Mouse (Mus musculus): Measurements from ENCODE around the gene Mical2. TPM values are rescaled to one million over a fixed set of nuclear protein-coding genes. Genes with fewer than 3 reads are reported as not detected.

Gene Mical2
- polyA plus RNA-seq, 1 experiment from 2014 or later, result 4.0 TPM

DNA sequence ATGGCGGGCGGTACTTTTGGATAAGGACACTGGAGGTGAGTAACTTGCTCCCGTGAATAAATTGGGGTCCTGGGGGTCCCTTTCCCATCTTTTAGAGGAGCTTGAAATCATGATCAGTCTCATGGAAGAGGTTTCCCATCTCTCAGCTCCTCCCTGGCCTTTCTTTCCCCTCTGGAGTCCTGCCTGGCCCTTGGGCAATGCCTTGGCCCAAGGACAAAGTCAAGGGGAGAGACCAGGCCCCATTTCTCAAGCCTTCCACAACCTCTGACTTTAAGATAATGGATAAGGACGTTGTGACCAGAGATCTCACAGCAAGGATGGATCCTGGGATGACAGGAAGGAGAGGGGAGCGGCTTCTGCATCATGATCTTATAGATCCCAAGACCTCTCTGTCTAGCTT lies 152.4 kb downstream of the Mical2 start:
- H3K27ac ChIP-seq, result no peak overlapping the region
- no peak overlapping the region for H3K4me3 ChIP-seq (ENCODE audit: inconsistent target)
- H3K36me3 ChIP-seq (ENCODE audit: inconsistent target), result no peaks in the 10 kb centered on the region
- no peaks in the 10 kb centered on the region for H3K79me2 ChIP-seq (ENCODE audit: inconsistent target)
- WGBS (ENCODE audit: missing documents), result 83% methylated on average over 5 of the region's 5 CpGs

- Histone ChIP-seq H3K36me3 (ENCODE audit: inconsistent target) (no peaks in the 10 kb centered on the region), H3K4me3 (ENCODE audit: inconsistent target) (no peak overlapping the region), H3K79me2 (ENCODE audit: inconsistent target) (no peaks in the 10 kb centered on the region), H3K27ac (no peak overlapping the region)
- WGBS (ENCODE audit: missing documents), result 89% methylated on average over 5 of the region's 5 CpGs
Measured at GRCm38 (mm10) chr7:112378476-112378875, 152.8 kb downstream of the Mical2 start.

GRCm38 (mm10) chr7:112386521-112386920 lies 160.9 kb downstream of the Mical2 start:
- 81% methylated on average over 5 of the region's 5 CpGs for WGBS (ENCODE audit: missing documents)
- Histone ChIP-seq H3K27ac (no peak overlapping the region), H3K79me2 (ENCODE audit: inconsistent target) (no peaks in the 10 kb centered on the region), H3K36me3 (ENCODE audit: inconsistent target) (no peaks in the 10 kb centered on the region), H3K4me3 (ENCODE audit: inconsistent target) (no peak overlapping the region)

DNA sequence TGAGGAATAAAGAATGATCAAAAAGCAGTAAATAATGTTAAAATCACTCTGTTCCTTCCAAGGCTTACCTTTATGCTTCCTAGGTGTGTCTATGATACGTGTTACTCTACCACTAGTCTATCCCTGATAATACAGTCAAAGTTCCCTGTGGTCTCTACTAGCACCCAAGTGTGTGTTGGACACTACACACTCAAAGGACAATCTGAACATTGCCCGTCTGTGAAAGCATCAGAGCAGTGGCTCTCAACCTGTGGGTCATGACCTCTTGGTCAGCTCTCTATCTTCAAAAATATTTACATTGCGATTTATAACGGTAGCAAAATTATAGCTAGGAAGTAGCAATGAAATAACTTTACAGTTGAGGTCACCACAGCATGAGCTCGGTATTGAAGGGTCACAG lies 162.2 kb downstream of the Mical2 start:
- no peaks in the 10 kb centered on the region for H3K79me2 ChIP-seq (ENCODE audit: inconsistent target)
- H3K4me3 ChIP-seq (ENCODE audit: inconsistent target), result no peak overlapping the region
- H3K36me3 ChIP-seq (ENCODE audit: inconsistent target), result no peaks in the 10 kb centered on the region
- WGBS (ENCODE audit: missing documents), result 81% methylated on average over 5 of the region's 5 CpGs
- no peak overlapping the region for H3K27ac ChIP-seq

DNA sequence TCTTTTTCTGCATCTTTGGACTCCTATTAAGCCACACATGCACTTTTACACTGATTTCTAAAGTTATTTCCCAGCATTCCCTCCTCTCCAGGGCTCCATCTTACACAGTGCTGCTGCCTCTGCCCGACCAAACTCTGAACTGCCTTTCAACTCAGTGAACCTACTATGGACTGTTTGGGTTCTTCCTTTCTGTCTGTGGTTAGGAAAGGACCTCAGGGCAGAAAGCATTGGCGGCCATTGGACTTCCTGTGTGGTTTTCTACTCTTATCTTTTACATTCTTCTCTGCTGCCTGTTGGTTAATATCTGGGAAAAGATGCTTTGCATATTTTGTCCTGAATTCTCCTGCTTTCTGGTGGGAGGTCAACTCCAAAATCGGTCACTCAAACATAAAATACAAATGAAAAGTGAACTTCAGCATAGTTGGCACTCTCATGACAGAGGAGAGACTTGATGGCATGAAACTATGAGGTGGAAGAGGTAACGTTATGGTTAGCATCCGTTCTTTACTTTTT lies 162.8 kb downstream of the Mical2 start:
- Histone ChIP-seq H3K79me2 (ENCODE audit: inconsistent target) (no peaks in the 10 kb centered on the region), H3K36me3 (ENCODE audit: inconsistent target) (no peaks in the 10 kb centered on the region), H3K27ac (no peak overlapping the region), H3K4me3 (ENCODE audit: inconsistent target) (no peak overlapping the region)
- 37% methylated on average over 5 of the region's 5 CpGs for WGBS (ENCODE audit: missing documents)

DNA sequence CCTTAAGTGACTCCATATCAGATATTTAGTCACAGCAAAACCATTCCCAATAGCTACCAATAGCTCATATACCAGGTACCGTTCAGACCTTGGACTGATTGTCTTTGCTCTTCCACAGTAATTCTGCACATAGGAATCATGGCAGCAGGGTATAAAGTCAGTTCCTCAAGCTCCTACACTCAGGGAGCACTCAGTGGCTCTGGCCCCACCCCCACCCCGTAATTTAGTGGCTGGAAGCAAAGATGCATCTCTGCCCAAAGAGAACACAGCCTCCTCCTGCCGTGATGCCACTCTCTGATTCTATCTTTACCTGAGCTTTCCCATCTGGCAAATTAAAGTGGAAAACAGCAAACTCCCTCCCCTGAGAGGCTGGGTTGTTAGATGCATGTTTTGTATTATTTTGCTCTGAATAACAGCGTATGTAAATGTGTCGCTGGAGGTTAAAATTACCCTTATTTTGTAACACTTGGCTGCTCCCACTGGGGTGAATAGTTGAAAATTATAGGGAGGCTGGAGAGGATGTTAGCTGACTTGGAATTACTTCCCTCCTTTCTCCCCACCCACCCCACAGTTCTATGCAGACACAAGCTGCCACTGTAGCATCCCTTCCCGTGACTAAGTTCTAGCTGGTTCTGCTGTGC lies 164.1 kb downstream of the Mical2 start:
- Histone ChIP-seq H3K27ac (no peak overlapping the region), H3K36me3 (ENCODE audit: inconsistent target) (no peaks in the 10 kb centered on the region), H3K4me3 (ENCODE audit: inconsistent target) (no peak overlapping the region), H3K79me2 (ENCODE audit: inconsistent target) (no peaks in the 10 kb centered on the region)
- 58% methylated on average over 6 of the region's 6 CpGs for WGBS (ENCODE audit: missing documents)

DNA sequence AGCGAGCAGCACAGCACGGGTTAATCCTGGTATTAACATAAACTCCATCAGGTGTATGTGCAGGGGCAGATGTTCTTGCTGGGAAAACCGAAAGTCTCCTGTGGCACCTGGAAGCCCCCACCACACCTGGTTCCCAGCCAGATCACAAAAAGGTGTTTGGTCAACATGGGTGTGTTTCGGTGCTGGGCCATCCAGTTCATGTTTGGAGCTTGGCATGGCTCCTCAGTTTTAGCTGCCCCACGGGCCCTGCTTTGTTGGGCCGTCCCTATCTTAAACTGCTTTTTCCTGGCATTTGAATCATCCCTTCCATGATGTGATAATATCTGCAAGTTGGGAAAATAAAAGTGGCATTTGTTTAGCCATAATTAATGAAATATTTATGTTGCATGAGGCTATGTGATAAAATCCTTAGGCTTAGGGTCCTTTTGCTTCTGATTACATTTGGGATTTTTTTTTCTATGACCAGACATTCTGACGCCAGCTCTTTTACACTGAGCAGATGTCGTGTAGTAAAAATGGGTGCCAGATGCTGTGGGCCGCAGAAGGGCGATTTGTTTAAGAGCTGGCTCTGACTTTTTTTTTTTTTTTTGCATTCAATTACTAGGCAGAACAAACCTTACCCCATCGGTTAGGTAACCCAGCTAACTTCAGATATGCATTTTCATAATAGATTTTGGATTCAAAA lies 164.7 kb downstream of the Mical2 start:
- Histone ChIP-seq H3K4me3 (ENCODE audit: inconsistent target) (no peak overlapping the region), H3K79me2 (ENCODE audit: inconsistent target) (no peaks in the 10 kb centered on the region), H3K27ac (no peak overlapping the region), H3K36me3 (ENCODE audit: inconsistent target) (no peaks in the 10 kb centered on the region)
- 76% methylated on average over 11 of the region's 11 CpGs for WGBS (ENCODE audit: missing documents)

DNA sequence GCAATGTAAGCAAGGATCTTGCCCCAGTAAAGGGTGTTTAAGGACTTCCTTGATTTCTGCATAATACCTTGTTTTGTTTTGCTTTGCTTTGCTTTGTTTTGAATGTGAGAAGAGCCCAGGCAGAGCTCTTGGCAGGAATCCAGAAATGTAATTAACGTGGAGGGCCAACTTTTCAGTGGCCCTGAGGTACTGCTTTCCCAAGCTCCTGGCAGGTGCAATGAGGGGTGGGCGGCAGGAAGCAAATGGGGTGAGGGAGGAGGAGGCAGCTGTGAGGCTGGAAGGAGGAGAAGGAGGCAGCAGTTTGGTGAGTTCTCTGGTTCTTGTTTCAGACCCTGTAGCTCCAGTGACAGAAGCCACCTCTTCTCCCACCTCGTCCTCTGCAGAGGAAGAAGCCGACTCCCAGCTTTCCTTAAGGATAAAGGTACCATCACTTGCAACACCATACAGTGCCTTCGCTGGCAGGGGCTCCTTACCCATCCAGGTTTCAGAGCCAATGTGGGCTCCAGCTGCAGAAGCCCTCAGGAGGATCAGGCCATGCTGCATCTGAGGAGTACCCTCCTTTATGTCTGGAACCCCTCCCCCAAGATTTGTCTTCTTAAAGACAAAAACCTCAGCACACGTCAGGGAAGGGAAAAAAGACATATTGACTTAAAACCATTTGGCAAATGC lies 165.4 kb downstream of the Mical2 start:
- no peak overlapping the region for H3K4me3 ChIP-seq (ENCODE audit: inconsistent target)
- no peaks in the 10 kb centered on the region for H3K36me3 ChIP-seq (ENCODE audit: inconsistent target)
- no peak overlapping the region for H3K27ac ChIP-seq
- WGBS (ENCODE audit: missing documents), result 56% methylated on average over 6 of the region's 6 CpGs
- H3K79me2 ChIP-seq (ENCODE audit: inconsistent target), result no peaks in the 10 kb centered on the region

DNA sequence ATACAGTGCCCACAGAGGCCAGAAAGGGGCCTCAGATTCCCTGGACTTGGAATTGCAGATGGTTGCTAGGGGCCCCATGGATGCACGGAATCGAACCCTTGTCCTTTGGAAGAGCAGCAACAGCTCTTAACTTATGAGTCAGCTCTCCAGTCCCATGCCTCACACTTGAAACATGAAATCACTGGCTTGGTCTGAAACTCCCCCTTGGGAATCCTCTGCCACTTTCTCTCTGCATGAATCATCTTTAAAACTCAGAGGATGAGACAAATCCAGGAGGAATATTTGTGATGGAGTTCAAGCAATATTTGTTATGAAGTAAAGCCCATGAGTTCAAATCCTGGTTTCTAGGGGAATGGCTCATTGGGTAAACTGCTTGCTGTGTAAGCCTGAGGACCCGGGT lies 172.1 kb downstream of the Mical2 start:
- Histone ChIP-seq H3K36me3 (ENCODE audit: inconsistent target) (no peaks in the 10 kb centered on the region), H3K27ac (no peak overlapping the region), H3K79me2 (ENCODE audit: inconsistent target) (no peaks in the 10 kb centered on the region), H3K4me3 (ENCODE audit: inconsistent target) (no peak overlapping the region)
- WGBS (ENCODE audit: missing documents), result 89% methylated on average over 3 of the region's 3 CpGs

GRCm38 (mm10) chr7:112399425-112400170 lies 173.9 kb downstream of the Mical2 start:
- Histone ChIP-seq H3K36me3 (ENCODE audit: inconsistent target) (no peaks in the 10 kb centered on the region), H3K27ac (no peak overlapping the region), H3K4me3 (ENCODE audit: inconsistent target) (no peak overlapping the region), H3K79me2 (ENCODE audit: inconsistent target) (no peaks in the 10 kb centered on the region)
- WGBS (ENCODE audit: missing documents), result 77% methylated on average over 6 of the region's 7 CpGs

- H3K4me3 ChIP-seq (ENCODE audit: inconsistent target), result no peak overlapping the region
- no peak overlapping the region for H3K27ac ChIP-seq
- no peaks in the 10 kb centered on the region for H3K36me3 ChIP-seq (ENCODE audit: inconsistent target)
- 38% methylated on average over 6 of the region's 6 CpGs for WGBS (ENCODE audit: missing documents)
- H3K79me2 ChIP-seq (ENCODE audit: inconsistent target), result no peaks in the 10 kb centered on the region
Measured at GRCm38 (mm10) chr7:112400175-112400574, 174.5 kb downstream of the Mical2 start.

- WGBS (ENCODE audit: missing documents), result 30% methylated on average over 2 of the region's 2 CpGs
- H3K79me2 ChIP-seq (ENCODE audit: inconsistent target), result no peaks in the 10 kb centered on the region
- H3K27ac ChIP-seq, result no peak overlapping the region
- H3K4me3 ChIP-seq (ENCODE audit: inconsistent target), result no peak overlapping the region
- no peaks in the 10 kb centered on the region for H3K36me3 ChIP-seq (ENCODE audit: inconsistent target)
Measured at GRCm38 (mm10) chr7:112405061-112405460, 179.4 kb downstream of the Mical2 start.

GRCm38 (mm10) chr7:112405578-112405977 lies 179.9 kb downstream of the Mical2 start:
- Histone ChIP-seq H3K36me3 (ENCODE audit: inconsistent target) (no peaks in the 10 kb centered on the region), H3K27ac (no peak overlapping the region), H3K79me2 (ENCODE audit: inconsistent target) (no peaks in the 10 kb centered on the region), H3K4me3 (ENCODE audit: inconsistent target) (no peak overlapping the region)
- WGBS (ENCODE audit: missing documents), result 34% methylated on average over 8 of the region's 8 CpGs

GRCm38 (mm10) chr7:112407597-112407996 lies 181.9 kb downstream of the Mical2 start:
- Histone ChIP-seq H3K36me3 (ENCODE audit: inconsistent target) (no peaks in the 10 kb centered on the region), H3K27ac (no peak overlapping the region), H3K4me3 (ENCODE audit: inconsistent target) (no peak overlapping the region), H3K79me2 (ENCODE audit: inconsistent target) (no peaks in the 10 kb centered on the region)
- WGBS (ENCODE audit: missing documents), result 92% methylated on average over 7 of the region's 7 CpGs
